Mouse (Mus musculus) neural tube, embryonic 10.5 days (tissue): ENCODE measurements at regions not wholly inside any gene's neighbourhood (a gene's known extent, or its start where the extent isn't known, plus 50 kb on each side); places are given as distances from the start of the nearest gene placed in this dataset.

Experiments used
- DNase-seq: peaks from one replicate; pipeline ENCODE4 v3.0.0-alpha.2; 2017; ENCODE audit warnings: low spot score; ENCODE audit errors: extremely low spot score

DNA sequence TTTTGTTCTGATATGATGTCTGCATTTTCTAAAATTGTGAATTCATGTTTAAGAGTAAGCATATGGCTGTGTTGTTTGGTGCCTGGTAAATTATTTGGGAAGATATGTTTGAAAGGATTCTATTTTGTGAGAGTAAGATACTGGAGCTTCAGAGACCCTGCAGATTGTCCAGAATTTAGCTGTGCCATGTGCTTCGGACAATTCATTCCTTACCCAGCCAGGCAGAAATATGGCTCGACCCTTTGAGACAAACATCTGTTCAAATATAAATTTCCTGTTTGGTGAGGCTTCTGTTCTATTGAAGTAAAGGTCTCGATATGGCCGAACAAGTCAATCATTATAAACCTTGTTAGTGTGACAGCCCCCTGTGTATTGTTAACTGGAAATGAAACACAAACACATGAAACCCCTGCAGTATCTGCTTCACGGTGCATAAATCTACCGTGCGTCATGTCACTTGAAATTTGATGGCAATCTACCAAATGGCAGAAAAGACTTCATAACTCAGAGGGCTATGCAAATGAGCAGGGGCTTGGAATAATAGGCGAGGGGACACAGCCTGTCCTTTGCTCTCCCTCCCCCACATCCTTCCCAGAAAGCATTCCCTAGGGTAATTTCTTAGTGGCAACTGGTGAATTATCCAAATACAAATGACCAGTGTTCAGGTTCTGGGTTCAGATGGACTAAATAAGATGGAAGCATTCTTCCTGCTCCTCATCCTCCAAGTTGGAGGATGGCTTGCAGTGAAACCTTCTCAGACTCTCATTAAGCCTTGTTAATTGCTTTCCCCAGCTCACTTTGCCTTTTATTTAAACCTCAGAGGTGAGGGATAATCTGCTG lies 61.8 kb downstream of the Adcyap1 start:
- DNase-seq = peak; percentile 17

DNA sequence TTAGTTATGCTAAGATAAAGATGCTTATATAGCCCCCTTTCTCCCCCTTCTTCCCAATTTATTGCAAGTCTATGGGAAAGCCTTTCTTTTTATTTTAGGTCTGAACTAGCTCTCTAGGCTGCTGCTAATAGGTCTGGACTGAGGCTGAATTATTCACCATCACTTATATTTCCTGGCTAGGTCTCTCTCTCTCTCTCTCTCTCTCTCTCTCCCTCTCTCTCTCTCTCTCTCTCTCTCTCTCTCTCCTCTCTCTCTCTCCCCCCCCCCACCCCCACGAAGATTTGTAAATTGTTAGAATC lies 62.3 kb downstream of the Adcyap1 start:
- no peak for DNase-seq

- DNase-seq = no peak
Measured at GRCm38 (mm10) chr17:93306121-93306520, 107.3 kb downstream of the Adcyap1 start.

DNA sequence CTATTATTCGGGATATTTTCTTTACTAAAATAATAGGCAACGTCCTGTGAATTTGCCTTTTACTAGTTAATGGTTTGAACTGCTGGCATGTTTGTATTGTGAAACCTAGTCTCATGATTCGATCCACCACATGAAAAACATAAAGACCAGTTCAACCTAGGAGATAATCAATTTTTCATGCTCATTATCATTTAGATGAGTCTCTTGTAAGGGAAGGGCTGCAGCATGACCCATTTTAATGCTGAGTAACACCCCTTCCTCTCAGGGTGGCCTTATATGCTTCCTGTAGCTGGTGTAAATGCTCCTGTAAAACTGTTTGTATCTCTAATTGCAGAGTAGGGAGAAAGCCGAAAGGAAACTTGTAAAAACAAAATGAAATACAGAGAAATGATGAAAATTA lies 113.3 kb downstream of the Adcyap1 start:
- no peak for DNase-seq

DNA sequence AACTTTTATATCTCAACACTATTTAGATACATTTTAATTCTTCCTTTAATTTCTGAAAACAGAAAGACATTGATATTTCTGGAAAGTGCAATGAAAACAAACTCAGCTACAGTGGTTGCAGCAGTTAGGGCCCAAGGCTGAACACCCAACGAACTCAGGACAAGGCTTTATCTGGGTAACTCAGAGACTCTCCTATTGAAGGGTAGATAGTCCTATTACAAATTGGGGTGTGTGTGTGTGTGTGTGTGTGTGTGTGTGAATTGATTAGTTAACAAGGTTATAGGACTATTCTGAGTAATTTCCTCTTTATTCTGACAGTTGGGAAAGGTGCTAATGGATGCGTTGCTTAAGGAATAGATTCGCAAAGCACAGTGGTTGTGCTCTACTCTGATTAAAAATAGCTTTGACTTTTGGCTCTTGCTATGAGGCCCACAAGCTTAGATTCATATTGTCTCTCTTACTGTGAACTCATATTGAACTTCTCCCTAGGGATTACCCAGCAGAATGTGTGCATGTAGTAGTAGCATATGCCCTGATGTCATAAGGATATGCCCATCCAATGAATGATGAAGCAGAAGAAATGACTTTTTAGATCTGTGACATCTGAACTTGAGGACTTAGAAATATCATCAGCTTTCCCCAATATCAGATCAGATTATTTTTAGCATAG lies 114.0 kb downstream of the Adcyap1 start:
- no peak for DNase-seq

GRCm38 (mm10) chr17:93313310-93313688 lies 114.5 kb downstream of the Adcyap1 start:
- no peak for DNase-seq

GRCm38 (mm10) chr17:93314144-93314543 lies 115.3 kb downstream of the Adcyap1 start:
- no peak for DNase-seq

GRCm38 (mm10) chr17:93321482-93321881 lies 122.7 kb downstream of the Adcyap1 start:
- DNase-seq = no peak

DNA sequence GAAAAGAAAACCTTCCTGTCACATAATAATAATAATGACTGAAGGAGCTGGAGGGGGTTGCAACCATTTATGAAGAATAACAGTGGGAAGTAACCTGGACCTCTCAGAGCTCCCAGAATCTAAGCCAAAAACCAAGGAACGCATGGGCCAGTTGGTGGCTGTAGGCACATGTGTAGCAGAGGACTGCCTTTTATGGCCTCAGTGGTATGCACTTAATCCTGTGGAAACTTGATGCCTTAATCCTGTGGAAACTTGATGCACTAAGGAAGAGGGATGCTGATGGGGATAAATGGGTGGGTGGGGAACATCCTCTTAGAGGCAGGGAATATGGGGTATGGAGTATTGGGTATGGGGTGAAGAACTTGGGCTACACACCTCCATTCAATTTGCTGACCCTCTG lies 138.8 kb downstream of the Adcyap1 start:
- no peak for DNase-seq

DNA sequence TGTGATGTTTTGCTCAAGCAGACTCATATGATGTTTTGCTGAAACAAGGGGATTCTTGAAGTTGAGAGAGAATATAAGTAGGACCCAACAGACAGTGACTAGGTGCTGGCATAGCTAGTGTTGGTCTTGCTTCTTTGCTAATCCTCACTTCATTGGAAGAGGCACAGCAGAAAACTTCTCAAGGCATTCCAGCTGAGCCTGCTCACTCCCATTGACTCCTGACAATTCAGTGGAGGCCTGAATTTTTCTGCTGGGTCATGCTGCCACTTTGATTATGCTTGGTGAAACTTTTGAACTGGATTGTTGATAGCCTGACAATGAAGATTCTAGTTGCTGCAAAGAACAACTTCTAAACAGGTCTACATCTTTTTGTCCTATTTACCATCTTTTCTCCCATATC lies 156.4 kb downstream of the Adcyap1 start:
- DNase-seq = no peak

GRCm38 (mm10) chr17:93362926-93363325 lies 164.1 kb downstream of the Adcyap1 start:
- no peak for DNase-seq

DNA sequence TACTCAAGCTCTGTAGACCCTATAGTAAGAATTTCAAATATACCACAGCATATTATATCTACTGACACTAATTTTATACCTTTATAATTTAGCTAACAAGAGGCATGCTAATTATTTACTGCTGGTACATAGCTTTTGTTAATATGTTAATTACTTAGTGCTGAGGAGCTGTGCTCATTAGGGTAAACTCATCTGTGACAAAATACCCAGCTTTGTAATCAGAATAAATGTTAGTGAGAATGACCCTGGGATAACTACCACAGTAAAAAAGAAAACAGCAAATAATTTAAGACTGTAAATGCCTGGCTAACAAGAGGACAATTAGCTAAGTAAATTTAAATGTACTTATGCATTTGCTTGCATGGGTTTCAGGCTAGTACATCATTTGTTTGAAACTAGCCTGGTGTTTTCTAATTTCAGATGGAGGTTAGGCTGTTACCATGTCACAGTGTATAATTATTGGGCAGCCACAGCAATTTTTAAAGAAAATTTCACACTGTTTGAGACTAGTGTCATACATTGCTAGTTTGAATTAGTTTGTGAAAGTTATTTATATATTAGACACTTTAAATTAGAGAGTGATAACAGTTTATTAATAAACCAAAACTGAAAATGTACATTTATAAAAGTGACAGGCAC lies 178.8 kb downstream of the Adcyap1 start:
- DNase-seq = no peak

- no peak for DNase-seq
Measured at GRCm38 (mm10) chr17:93379789-93380398, 181.1 kb downstream of the Adcyap1 start.

DNA sequence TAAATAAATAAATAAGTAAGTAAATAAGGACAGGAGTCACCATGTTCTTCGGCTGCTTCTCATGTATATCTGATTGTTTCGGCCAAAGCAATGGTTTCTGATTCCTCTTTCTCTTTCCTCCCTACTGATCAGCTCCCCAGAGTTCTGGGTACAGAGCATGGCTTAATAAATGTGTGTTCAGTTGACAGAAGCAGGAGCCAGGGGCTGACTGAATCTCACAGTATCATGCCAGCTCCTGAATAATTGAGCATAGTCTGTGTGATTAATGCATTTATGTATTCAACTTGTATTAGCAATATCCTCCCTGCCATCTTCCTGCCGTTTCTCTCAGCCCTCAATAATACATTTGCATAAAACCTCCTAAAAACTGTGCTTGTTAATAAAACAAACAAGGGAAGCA lies 191.4 kb downstream of the Adcyap1 start:
- DNase-seq = no peak

DNA sequence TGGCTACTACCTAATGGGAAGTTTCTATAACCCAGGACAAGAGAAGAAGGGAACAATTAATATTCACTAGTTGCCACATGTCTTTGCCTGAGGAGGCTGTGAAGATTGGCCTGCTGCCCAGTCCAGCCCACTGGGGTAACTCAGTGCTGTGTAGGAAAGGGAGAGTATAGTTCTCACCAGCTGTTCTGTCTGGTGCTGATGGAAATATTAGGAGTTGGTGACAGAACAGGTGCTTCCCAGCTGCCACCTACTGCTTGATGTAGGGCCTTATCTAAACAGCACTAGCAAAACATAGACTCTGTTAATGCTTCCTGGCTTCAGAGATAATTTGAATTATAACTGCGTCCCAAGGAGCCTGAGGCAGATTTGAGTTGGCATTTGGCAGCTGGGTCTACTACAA lies 210.5 kb downstream of the Adcyap1 start:
- no peak for DNase-seq
